ENCODE assay signal across 12 mouse cellular contexts in the genomic region with DNA sequence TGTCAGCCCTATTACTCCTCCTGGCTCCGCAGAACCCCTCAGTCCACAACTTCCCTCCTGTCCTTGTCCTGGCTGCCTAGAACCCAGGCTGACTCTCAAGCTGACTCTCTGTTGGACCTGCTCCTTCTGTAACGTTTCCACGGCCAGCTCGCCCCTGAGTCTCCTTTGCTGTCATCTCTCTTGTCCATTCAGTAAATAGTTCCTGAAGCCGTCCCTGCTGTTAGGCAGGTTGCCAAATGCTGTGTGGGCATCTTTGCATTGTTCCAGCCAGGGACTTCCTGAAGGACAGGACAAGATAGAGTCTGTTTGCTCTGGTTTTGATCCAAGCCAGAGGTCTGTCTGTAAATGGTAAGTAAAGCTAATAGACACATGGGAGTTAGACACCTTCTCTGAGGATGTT.
DNase-seq lines count a peak whose midpoint lies in the region; ATAC-seq and TF ChIP-seq lines count a peak whose summit lies in the region.
"Had no signal": no experiment of that assay in that cellular context is flagged by ENCODE, and none has a peak within 500 bp of the region (broad histone marks: within the 10 kb centered on the region; RNA-seq: fewer than 3 reads in every experiment).

No protein-coding gene starts in this region.

- no peaks in the 10 kb centered on the region for H3K36me3 ChIP-seq in heart, embryonic 12.5 days
- no peaks in the 10 kb centered on the region for H3K36me3 ChIP-seq in midbrain, postnatal 0 days (ENCODE audit: insufficient read depth, low read length)
- no peaks in the 10 kb centered on the region for H3K36me3 ChIP-seq in midbrain, embryonic 13.5 days
- H3K36me3 ChIP-seq in liver, postnatal 0 days (replicated peaks; ENCODE audit: insufficient read depth, low read length): no peaks in the 10 kb centered on the region
- no peaks in the 10 kb centered on the region for H3K36me3 ChIP-seq in stomach, postnatal 0 days (ENCODE audit: control insufficient read depth, insufficient read depth, low read length)
- H3K36me3 ChIP-seq: embryonic facial prominence, embryonic 12.5 days; liver, embryonic 15.5 days had no signal

- no peak overlapping the region for H3K4me3 ChIP-seq in heart, embryonic 12.5 days
- no peak overlapping the region for H3K4me3 ChIP-seq in midbrain, postnatal 0 days (ENCODE audit: low read depth, low read length)
- H3K4me3 ChIP-seq in midbrain, embryonic 13.5 days (replicated peaks): no peak overlapping the region
- H3K4me3 ChIP-seq in liver, postnatal 0 days (ENCODE audit: low read depth, low read length): no peak overlapping the region
- H3K4me3 ChIP-seq in stomach, postnatal 0 days (ENCODE audit: low read depth, low read length): no peak overlapping the region
- H3K4me3 ChIP-seq: embryonic facial prominence, embryonic 12.5 days; liver, embryonic 15.5 days had no signal

- no peaks in the 10 kb centered on the region for H3K27me3 ChIP-seq in heart, embryonic 12.5 days (replicated peaks)
- H3K27me3 ChIP-seq in midbrain, postnatal 0 days (ENCODE audit: insufficient read depth, low read length): no peaks in the 10 kb centered on the region
- H3K27me3 ChIP-seq in midbrain, embryonic 13.5 days: no peaks in the 10 kb centered on the region
- H3K27me3 ChIP-seq in liver, postnatal 0 days (ENCODE audit: insufficient read depth, low read length): no peaks in the 10 kb centered on the region
- no peaks in the 10 kb centered on the region for H3K27me3 ChIP-seq in stomach, postnatal 0 days (ENCODE audit: control insufficient read depth, insufficient read depth, low read length)
- H3K27me3 ChIP-seq: embryonic facial prominence, embryonic 12.5 days; liver, embryonic 15.5 days had no signal

- ATAC-seq in heart, embryonic 12.5 days (ENCODE audit: insufficient number of reproducible peaks, low FRiP score): no peak
- ATAC-seq in midbrain, postnatal 0 days (ENCODE audit: low FRiP score): no peak
- no peak for ATAC-seq in midbrain, embryonic 13.5 days
- ATAC-seq in liver, postnatal 0 days: no peak
- ATAC-seq in stomach, postnatal 0 days (ENCODE audit: low FRiP score, low TSS enrichment): no peak
- no peak for ATAC-seq in CD4-positive, CD25-positive, alpha-beta regulatory T cell, adult 4 months

- peak; percentile 14 to 18 for DNase-seq in heart, adult 9 months (ENCODE audit: low spot score in 2 of 2)
- peak; percentile 15 for DNase-seq in midbrain, postnatal 0 days (ENCODE audit: low spot score)
- DNase-seq in liver, postnatal 0 days: peak; percentile 41
- DNase-seq in stomach, postnatal 0 days (ENCODE audit: low spot score): no peak
- DNase-seq in layer of hippocampus, postnatal 10 days (ENCODE audit: low spot score in 2 of 2): no peak
- DNase-seq: cerebellum, adult 11 months had no signal

- no peak for TF ChIP-seq EP300 in liver, postnatal 0 days (IDR thresholded peaks at IDR 0.05; ENCODE audit: low read depth)
- TF ChIP-seq EP300 in stomach, postnatal 0 days (optimal IDR thresholded peaks at IDR 0.05): no peak

- peaks cover 24% of the 10 kb centered on the region for H3K4me1 ChIP-seq in heart, embryonic 12.5 days (replicated peaks)
- H3K4me1 ChIP-seq in midbrain, postnatal 0 days (ENCODE audit: insufficient read depth, low read length): no peaks in the 10 kb centered on the region
- H3K4me1 ChIP-seq in midbrain, embryonic 13.5 days (replicated peaks): peaks cover 3% of the 10 kb centered on the region; the same call in 1 of the 2 replicates
- H3K4me1 ChIP-seq in liver, postnatal 0 days (ENCODE audit: insufficient read depth): no peaks in the 10 kb centered on the region
- no peaks in the 10 kb centered on the region for H3K4me1 ChIP-seq in stomach, postnatal 0 days (replicated peaks; ENCODE audit: control insufficient read depth, insufficient read depth)
- H3K4me1 ChIP-seq: liver, embryonic 15.5 days had no signal

- H3K9me3 ChIP-seq in heart, embryonic 12.5 days (replicated peaks): no peaks in the 10 kb centered on the region
- no peaks in the 10 kb centered on the region for H3K9me3 ChIP-seq in midbrain, postnatal 0 days (ENCODE audit: low read length)
- H3K9me3 ChIP-seq in midbrain, embryonic 13.5 days: no peaks in the 10 kb centered on the region
- no peaks in the 10 kb centered on the region for H3K9me3 ChIP-seq in liver, postnatal 0 days (ENCODE audit: low read length)
- H3K9me3 ChIP-seq in stomach, postnatal 0 days (ENCODE audit: control insufficient read depth, low read length): no peaks in the 10 kb centered on the region
- H3K9me3 ChIP-seq: embryonic facial prominence, embryonic 12.5 days; liver, embryonic 15.5 days had no signal

- no peak for TF ChIP-seq CTCF in midbrain, postnatal 0 days (IDR thresholded peaks at IDR 0.05)
- no peak for TF ChIP-seq CTCF in liver, postnatal 0 days (IDR thresholded peaks at IDR 0.05; ENCODE audit: low read depth)
- TF ChIP-seq CTCF in stomach, postnatal 0 days (IDR thresholded peaks at IDR 0.05; ENCODE audit: low read depth): no peak

- H3K27ac ChIP-seq in heart, embryonic 12.5 days (ENCODE audit: poor library complexity, severe bottlenecking): no peak overlapping the region
- H3K27ac ChIP-seq in midbrain, postnatal 0 days (ENCODE audit: low read depth, low read length): no peak overlapping the region
- H3K27ac ChIP-seq in midbrain, embryonic 13.5 days: no peak overlapping the region
- no peak overlapping the region for H3K27ac ChIP-seq in liver, postnatal 0 days (ENCODE audit: low read depth)
- peak overlapping the region; percentile 61 for H3K27ac ChIP-seq in stomach, postnatal 0 days (replicated peaks)
- H3K27ac ChIP-seq: embryonic facial prominence, embryonic 12.5 days; hindbrain, embryonic 14.5 days; liver, embryonic 15.5 days had no signal

- H3K9ac ChIP-seq in heart, embryonic 12.5 days: no peak overlapping the region
- no peak overlapping the region for H3K9ac ChIP-seq in midbrain, postnatal 0 days (replicated peaks; ENCODE audit: low read length, poor library complexity, severe bottlenecking)
- H3K9ac ChIP-seq in midbrain, embryonic 13.5 days (replicated peaks): no peak overlapping the region
- H3K9ac ChIP-seq in liver, postnatal 0 days (replicated peaks): no peak overlapping the region
- no peak overlapping the region for H3K9ac ChIP-seq in stomach, postnatal 0 days (ENCODE audit: low read length)
- H3K9ac ChIP-seq: embryonic facial prominence, embryonic 12.5 days; hindbrain, embryonic 14.5 days; liver, embryonic 15.5 days had no signal

- 33% methylated on average over 5 of the region's 5 CpGs for WGBS in heart, embryonic 12.5 days
- 68% methylated on average over 5 of the region's 5 CpGs for WGBS in midbrain, postnatal 0 days
- 77% methylated on average over 5 of the region's 5 CpGs for WGBS in midbrain, embryonic 13.5 days
- 67% methylated on average over 5 of the region's 5 CpGs for WGBS in liver, postnatal 0 days (ENCODE audit: insufficient replicate concordance)
- 35% methylated on average over 5 of the region's 5 CpGs for WGBS in stomach, postnatal 0 days

- H3K4me2 ChIP-seq in heart, embryonic 12.5 days: no peak overlapping the region
- no peak overlapping the region for H3K4me2 ChIP-seq in midbrain, postnatal 0 days (ENCODE audit: low read depth, low read length, poor library complexity, severe bottlenecking)
- H3K4me2 ChIP-seq in midbrain, embryonic 13.5 days (replicated peaks): no peak overlapping the region
- no peak overlapping the region for H3K4me2 ChIP-seq in liver, postnatal 0 days (ENCODE audit: low read depth, low read length)
- no peak overlapping the region for H3K4me2 ChIP-seq in stomach, postnatal 0 days (replicated peaks; ENCODE audit: low read depth)
- H3K4me2 ChIP-seq: embryonic facial prominence, embryonic 12.5 days; hindbrain, embryonic 14.5 days; liver, embryonic 15.5 days had no signal

Comparison
In these comparisons a context has a peak if more than half of its experiments do, and no peak if none do; other contexts are left out.
1. DNase-seq: peak in heart, adult 9 months (2 of 2), midbrain, postnatal 0 days (single experiment) and liver, postnatal 0 days (single experiment); none in stomach, postnatal 0 days (single experiment) and layer of hippocampus, postnatal 10 days (0 of 2).